Mouse (Mus musculus): ENCODE data around the gene Ndufs6.

The Ndufs6 gene

DNA sequence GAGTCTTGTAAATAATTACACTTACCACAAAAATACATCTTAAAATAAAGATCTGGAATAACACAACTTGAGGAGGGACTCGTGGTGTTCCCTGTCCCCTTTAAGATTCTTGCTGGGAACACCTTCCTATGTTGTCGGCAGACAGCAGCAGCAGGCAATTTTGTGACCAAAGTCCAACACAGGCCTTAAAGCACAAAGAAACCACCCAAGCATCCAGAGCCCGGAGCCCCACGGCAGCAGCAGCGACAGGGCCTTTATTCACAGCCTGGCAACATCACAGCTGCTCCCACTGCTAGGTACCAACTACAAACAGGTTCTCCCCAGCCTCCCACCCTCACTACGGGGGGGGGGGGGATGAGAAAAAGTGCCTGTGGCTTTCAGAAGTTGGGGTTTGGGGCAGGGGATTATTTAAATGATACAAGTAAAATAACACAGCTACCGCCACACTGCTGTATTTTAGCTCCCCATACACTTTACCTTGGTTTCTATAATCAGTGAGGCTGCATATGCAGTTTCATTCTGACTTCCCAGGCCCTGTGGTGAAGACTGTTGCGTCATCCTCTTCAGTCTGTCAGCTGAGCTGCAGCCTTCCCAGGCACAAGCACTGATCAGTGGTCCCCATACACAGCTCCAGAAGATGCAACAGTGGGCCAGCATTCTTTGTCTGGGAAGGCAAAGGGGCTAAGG lies 22.8 kb downstream of the Ndufs6 start:
- DNase-seq (ENCODE audit: low spot score): no peak

DNA sequence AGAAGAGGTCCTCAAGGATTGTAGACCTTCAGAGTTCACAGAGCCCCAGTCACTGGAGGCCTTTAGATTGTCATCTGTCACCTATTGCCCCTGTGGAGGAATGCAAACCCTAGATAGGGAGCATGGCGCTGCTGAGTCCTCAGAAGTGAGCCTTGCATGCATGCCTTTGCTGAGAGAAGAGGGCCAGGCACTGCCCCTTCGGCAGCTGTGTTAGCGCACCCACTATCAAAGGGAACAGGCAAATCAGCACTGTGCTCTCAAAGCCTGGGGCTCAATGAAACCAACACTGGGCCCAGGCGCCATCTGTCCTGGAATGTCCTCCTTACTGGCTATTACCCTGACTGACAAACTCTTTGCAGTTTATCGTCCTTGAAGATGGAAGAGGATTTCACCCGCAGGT lies 23.6 kb downstream of the Ndufs6 start:
- no peak for DNase-seq (ENCODE audit: low spot score)

DNA sequence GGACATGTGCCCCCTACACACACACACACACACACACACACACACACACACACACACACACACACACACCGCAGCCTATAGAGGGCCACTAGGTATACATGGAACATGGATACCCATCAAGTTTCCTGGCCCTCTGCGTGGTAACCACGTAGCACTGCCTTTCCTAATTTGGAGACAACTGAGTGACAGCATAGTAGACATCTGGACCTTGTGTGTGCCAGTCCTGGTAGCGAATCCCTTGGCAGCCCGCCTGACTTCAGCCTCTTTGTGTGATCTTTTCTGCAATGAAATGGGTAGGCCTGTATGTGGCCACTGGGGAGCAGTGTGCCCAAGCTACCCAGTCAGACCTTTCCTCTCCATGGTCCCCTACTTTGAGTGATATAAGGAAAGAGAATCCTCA lies 29.0 kb downstream of the Ndufs6 start:
- DNase-seq (ENCODE audit: low spot score): no peak

DNA sequence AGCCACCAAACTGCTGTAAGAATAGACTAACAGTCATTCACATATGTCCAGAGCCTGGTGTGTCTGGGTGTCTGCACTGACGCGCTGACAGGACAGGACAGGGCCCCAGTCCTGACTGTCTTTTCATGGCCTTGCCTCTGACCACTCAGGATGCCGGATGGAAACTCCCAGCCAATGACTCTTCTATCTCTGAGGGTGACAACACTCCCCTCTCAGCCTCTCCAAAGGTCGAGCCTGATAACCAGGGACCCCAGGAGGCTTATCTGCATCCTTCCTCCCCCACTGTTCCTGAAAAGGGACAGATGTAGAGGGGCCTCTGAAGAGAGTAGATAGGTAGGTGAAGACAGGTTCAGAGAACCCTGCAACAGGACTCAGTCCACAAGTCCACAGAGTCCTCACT lies 29.6 kb downstream of the Ndufs6 start:
- DNase-seq (ENCODE audit: low spot score): no peak

DNA sequence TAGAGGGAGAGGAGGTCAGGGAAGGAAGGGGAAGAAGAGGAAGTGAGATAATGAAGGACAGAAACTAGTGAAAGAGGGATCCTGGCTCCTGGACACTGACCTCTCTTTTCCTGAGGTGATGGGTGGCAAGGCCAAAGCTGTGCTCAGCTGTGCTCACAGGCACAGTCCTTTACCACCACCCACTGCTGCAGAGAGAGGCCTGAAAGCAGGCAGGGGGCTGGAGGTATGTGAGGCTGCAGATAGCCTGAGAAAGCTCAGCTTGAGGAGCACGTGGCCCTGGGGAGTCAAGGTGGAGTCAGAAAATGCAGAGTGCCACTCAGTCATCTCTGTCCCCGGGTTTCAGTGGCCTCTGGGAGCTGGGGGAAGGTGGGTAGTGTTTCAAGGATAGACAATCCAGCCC lies 37.2 kb downstream of the Ndufs6 start:
- DNase-seq (ENCODE audit: low spot score): no peak

DNA sequence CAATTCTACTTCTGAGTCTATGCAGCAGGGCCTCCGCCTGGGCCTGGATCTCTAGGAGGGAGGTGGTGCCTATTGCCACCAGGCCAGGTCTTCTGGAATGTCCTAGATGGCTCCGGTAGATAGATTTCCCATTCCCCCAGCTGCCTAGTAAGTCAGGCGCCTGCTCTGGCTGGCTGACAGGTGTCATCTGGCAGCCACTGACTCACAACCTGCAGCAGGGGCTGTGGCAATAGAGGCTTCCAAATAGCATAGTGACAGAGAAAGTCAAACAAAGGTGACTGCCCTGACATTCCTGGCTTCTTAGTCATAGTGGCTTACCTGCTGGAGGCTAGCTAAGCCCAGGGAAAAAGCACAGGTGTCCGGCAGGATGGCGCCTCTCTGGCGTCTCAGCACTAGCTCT lies 38.1 kb downstream of the Ndufs6 start:
- no peak for DNase-seq (ENCODE audit: low spot score)

DNA sequence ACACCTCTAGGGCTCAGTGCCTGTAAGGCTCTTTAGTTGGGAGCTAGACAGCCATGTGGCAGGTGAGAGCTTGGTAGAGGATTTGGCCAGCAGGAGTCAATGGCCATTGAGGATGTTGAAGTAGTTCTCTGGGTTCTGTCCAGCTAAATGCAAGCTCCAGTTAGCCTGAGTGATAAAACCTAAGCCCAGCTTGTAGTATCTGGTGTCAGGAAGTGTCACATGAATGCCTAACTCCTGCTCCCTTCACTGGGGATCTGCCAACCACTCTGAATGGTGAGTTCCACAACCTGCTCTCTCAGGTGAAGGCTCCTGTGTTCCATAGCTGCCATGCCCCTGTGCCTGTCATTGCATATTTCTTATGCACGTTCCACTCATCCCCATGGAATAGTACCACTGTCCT lies 44.8 kb downstream of the Ndufs6 start:
- no peak for DNase-seq (ENCODE audit: low spot score)

DNA sequence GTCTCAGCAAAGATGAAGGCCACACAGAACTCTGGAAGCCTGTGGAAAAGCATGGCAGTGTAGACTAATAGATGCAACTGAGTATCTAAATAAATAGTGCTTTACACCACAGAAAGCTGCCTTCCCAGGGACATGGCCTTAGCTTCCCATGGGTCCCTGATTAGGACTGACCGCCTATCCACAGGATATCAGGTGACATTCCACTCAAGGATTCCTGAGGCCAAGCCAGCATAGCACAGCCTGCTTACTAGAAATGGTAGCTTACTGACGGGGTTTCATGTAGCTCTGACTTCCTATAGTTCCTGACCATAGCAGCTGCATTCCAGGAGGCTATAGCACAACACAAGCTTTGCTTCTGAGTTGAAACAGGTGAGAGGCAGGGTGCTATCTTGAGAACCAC lies 45.9 kb downstream of the Ndufs6 start:
- no peak for DNase-seq (ENCODE audit: low spot score)

DNA sequence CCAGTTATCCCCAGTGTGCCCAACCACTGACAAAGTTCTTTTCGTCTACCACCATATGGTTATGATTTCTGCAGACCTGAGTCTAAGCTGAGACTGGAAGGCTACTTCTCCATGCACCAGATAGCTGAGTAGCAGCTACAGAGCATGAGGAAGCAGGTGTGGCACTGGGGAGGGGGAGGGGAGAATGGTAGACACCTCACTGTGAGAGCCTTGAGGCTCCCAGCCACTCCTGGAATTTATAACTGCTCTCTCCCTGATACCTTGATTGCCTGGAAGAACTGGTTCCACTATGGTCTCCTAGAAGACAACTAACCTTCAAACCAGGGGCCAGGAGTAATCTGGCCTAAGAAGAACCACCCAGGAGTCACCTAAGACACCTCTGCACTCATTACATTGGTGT lies 49.1 kb downstream of the Ndufs6 start:
- DNase-seq (ENCODE audit: low spot score): no peak

DNA sequence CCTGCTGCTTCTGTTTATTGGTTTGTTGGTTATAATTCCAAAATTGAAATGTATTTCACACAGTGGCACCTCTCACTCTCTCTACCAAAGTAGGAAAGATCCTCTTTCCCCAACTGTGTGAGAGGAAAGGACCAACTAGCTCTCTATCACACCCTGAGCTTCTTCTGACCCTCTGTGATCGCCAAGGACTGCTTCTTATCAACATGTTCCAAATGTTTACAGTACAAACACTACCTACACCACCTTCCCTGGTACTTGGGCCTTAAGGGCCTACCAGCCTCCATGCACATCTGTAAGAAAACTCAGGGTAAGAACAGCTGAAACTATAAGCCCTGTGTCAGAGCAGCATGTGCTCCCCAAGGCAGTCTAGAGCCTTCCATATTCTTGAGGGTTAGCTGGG lies 50.5 kb downstream of the Ndufs6 start:
- DNase-seq (ENCODE audit: low spot score): no peak

DNA sequence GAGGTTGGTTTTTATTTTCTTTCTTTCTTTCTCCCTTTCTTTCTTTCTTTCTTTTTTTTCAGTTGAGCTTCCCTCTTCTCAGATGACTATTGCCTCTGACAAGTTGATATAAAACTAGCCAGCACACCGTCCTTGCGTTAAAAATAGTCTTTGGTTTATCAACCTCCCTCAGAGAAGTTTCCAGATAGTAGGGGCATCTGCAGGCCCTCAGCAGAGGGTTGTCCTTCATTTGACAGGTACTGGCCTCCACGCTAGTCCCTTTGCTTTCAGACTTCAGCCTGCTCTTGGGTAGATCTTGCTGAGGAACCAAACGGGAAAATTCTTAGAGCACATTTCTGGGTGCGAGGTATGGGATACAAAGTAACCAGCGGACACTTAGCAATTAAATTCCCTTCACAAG lies 51.0 kb downstream of the Ndufs6 start:
- DNase-seq (ENCODE audit: low spot score): no peak

DNA sequence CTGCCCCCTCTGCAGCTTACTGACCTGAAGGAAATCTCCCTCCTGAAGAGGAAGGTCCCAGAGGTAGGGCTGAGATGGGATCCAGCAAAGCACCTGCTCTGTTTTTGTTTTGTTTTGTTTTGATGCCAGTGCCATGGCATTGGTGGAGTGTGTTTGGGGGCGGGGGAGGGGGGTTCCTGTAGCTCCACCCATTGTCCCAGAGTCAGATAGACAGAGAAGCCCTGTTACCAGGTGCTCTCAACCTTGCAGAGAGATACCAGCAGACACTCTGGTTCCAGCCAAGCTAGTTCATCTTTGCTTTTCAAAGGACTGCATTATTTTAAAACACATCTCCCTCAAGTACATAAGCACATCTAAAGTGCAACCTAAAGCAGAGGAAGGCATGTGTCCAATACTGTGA lies 54.8 kb downstream of the Ndufs6 start:
- no peak for DNase-seq (ENCODE audit: low spot score)

DNA sequence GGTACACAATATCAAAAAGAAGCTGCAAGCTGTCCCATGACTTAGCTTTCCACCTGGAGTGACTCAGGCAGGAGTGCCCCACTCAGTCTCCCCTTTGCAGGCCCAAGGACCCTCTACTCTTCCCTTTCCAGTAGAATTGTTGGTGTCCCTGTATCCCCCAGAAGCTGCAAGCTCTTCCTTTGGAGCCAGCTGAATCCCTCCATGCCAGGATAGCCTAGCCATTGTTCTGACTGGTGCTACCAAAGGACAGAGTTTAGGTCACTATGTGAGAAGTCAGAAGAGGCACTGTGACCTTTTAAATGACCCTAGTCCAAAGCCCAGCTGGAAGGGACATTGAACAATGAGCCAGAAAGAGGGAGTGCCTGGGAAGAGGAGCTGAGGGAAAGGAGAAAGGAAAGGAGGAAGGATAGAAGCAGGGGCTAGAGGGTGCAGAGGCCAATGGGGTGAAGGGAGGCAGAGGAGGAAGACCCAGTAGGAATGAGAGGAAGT lies 55.5 kb downstream of the Ndufs6 start:
- no peak for DNase-seq (ENCODE audit: low spot score)

DNA sequence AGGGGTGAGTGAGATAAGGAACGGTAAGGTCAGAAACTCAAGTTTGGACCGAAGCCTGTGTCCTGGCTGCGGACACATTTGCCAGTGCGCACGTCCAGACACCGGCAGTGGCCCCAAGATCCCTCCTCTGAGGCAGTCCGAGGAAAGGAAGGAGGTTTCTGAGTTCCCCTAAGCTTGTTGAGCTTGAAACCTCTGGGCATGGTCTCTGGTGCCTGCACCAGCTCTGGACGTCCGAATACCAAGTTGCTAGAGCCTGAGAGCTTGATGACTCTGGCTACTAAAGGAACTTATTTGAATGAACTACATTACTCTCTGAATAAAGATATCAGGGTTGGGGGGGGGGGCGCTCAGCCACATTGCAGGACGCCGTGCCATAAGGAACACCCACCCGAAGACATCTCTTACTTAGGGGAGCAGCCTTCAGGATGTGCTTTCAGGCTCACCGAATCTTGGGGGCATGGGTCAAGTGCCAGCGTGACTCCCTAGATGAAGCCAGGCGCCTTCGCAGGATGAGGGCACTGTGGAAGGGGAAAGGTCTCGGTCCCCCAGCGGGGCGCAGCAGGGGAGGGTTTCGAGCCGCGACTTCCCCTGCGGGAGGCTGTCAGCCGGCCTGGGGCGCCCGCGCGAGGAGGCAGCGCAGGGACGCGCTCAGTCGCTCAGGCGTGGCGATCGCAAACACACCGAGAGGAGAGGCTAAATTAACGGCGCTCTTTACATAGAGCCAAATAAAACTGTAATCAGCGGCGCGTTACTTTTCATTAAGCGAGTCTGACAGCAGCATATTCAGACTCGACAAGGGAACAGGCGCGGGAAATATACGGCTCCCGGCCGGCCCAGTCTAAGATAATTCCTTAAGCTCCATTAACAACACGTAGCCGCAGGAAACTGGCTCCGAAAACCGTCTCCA lies 56.8 kb downstream of the Ndufs6 start:
- no peak for DNase-seq (ENCODE audit: low spot score)

DNA sequence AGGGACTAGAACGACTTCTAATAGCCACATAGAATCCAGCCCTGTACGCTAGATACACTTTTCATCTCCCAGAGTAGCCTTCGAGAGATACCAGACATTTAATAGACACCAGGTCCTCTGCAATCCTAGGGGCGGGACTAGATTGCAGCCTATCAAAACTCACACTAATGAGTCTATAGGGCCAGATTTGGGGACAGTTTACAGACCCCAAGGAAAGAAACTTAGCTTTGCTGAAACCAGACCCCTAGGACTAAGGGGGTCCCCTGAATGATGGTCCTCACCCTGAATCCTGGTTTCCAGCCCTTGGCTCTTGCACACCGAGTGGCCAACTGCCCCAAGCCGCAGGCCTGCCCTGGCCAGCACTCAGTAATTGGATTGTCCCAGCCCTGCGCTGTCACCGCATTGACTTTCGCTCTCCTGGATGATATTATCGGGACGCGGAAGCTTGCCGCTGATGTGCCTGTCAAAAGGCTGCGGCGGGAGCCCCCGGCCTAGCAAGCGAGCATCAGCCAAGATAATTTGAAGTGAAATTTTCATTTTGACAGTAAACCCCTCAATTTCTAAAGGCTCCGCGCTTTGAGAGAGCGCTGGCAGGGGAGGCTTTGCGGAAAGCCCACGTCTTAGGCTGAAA lies 57.8 kb downstream of the Ndufs6 start:
- no peak for DNase-seq (ENCODE audit: low spot score)

DNA sequence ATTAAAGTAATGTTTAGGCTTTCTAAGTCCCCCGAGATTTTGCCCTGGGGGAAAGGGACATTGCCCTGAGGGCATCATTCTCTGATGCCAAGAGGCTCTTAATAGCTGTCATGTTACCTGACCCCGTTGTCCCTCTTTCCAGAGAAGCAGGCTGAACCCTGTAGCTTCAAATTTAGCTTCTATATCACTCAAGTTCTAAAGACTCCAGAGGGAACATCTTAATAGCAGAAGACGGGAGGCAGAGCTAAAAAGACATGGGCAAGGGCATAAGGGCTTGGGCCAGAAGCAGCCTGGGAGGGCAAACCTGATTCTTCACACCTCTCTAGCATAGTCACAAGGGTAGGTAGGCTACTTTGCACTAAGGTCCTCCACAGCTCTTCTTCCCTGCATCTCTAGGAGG lies 58.5 kb downstream of the Ndufs6 start:
- no peak for DNase-seq (ENCODE audit: low spot score)
